Mouse (Mus musculus): ENCODE measurements around the gene Thrb.

Gene Thrb

DNA sequence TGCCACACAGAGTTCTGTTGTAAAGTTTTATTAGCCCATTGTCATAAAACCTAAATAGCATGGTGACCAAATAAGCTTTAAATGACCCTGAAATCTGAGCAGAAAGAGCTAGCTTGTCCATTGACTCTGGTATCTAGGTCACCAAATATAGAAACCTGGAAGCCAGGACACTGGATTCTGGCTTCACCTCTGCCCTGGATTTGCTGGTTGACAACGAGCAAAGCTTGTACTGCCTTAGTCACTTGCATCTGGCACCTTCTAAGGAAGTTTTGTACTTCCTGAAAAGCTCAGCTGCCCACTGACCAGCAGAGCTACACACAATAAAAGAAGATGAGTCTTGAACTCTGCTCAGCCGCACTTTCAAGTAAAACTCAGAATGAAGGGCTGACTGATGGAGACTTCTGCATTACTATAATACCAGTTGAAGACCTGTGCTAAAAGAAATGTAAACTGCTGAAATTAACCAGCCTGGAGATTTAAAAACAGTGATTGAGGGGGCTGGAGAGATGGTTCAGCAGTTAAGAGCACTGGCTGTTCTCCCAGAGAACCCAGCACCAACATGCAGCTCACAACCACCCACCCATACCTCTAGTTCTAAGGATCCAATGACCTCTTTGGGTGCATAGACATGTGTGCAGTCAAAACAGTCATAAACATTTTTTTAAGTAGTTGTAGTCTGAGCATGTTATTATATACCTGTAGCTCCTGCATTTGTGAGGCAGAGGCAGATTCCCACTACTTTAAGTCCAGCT, 369.3 kb downstream of the Thrb start:
- DNase-seq (ENCODE audit: low read depth) = no peak

DNA sequence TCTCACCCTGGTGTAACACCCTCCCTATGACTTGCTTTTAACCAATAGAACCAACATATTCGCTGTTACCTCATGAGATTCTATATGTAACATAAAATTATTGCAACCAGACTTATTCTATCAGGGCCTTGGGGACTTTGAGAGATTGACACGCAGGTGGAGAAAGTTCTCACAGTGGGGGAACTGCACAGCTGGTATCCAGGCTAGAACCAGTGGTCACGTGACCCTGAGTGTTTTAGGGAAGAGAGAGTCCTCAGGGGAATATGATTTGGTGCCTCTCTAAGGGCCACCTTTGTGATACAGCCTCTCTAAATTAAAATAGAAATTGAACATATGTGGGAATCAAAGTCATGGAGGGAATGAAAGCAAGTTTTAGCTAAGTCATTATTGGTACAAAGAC, 371.9 kb downstream of the Thrb start:
- no peak for DNase-seq (ENCODE audit: low read depth)

DNA sequence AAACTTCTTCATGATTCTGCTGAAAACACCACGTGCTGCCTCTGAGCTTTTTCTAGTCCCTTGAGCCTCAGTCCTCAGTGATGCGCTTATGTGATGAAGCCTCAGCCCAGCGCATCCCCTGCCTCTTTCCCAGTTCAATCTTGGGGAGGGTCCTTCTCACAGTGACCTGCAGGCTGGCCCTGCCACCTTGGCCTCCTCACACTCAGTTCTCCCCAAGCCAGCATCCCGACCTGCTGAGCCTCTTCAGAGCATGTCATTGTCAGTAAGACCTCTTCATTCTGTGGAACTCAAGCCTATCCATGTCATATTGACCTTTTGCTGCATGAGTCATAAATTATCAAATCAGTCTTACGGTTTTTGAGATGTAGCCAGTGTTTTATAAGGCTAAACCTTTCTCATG, 376.5 kb downstream of the Thrb start:
- no peak for DNase-seq (ENCODE audit: low read depth)

DNA sequence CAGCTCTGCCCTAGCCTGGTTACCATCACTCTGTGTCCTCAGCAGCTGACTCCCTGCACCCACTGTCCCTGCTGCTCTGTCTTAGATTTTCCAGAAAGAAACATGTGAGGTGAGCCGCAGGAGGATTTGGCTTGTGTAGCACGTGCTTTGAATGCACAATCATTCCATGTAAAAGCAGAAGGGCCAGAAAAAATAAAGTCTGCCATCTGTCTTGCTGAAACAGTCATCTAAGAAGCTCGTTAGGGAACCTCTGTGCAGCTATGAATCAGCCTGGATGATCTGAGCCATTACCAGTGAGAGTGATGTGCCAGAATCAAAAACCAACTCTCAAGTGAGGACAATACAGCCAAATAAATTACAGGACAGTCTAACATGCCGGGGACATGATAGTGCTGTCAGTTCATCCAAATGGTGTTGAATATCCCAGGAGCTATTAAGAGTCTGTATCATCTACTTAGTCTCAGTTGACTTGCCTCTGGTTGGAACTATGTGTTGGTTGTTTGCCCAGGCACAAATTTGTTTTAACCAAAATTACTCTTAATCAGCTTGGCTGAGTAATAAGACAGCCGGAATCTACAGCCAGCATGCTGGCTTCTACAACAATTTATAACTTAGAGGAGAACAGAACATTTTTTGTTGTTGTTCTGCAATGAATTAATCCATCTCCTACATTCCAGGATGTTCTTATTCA, 402.2 kb downstream of the Thrb start:
- no peak for DNase-seq (ENCODE audit: low read depth)
